Mouse (Mus musculus) gastrocnemius, postnatal 25 days (tissue): ENCODE measurements around the gene Ift80. TPM values are rescaled to one million over a fixed set of nuclear protein-coding genes. Genes with fewer than 3 reads are reported as not detected.
"Not testable (repeated sequence)": the region's sequence is repeated elsewhere in the genome, so short reads cannot be mapped to it uniquely, and the experiment has no call there.

Source experiments
- DNase-seq: peaks from one replicate; pipeline ENCODE4 v3.0.0; 2022
- long read RNA-seq, 2 experiments: library from polyadenylated mRNA; stranded (forward); transcript quantifications; one replicate each; pipeline ENCODE4 v2.0.0; 2021
- total RNA-seq, 2 experiments: library from RNA; stranded (reverse); gene quantifications; 1 replicate in 1 of 2; 2 replicates in 1 of 2; pipeline ENCODE4 v1.2.3; 2021

The Ift80 gene
- total RNA-seq = 1 to 10 TPM; 3.3 to 4.8 TPM
- long read RNA-seq, experiment 1 = 0 reads
- long read RNA-seq, experiment 2 = 0 reads

- DNase-seq = peak; percentile 96
These were observed at the start of gene Ift80, which contains the start of gene Smc4 for GRCm38 (mm10) chr3:69004437-69005337. Gene Ift80, minus strand, starts transcription at chr3:69004570. Gene Smc4, plus strand, starts transcription at chr3:69004738.

GRCm38 (mm10) chr3:69051894-69052293 lies 47.5 kb upstream of the Ift80 start:
- no peak for DNase-seq

GRCm38 (mm10) chr3:69049011-69049410 lies 44.6 kb upstream of the Ift80 start:
- no peak for DNase-seq

GRCm38 (mm10) chr3:69047684-69048083 lies 43.3 kb upstream of the Ift80 start:
- no peak for DNase-seq

GRCm38 (mm10) chr3:69046509-69046908 lies 42.1 kb upstream of the Ift80 start:
- no peak for DNase-seq

- DNase-seq = no peak
These were observed 41.4 kb upstream of the Ift80 start for GRCm38 (mm10) chr3:69045750-69046149.

- no peak for DNase-seq
These were observed 41.0 kb upstream of the Ift80 start for GRCm38 (mm10) chr3:69045400-69045703.

GRCm38 (mm10) chr3:69044645-69045399 lies 40.5 kb upstream of the Ift80 start, which contains the start of gene Trim59:
Gene Trim59, minus strand, starts transcription at chr3:69044755.
- DNase-seq = peak; percentile 88

- no peak for DNase-seq
These were observed 39.8 kb upstream of the Ift80 start for GRCm38 (mm10) chr3:69044167-69044591.

- DNase-seq = no peak
These were observed 36.9 kb upstream of the Ift80 start for GRCm38 (mm10) chr3:69041298-69041697.

GRCm38 (mm10) chr3:69040105-69040504 lies 35.7 kb upstream of the Ift80 start:
- no peak for DNase-seq

- no peak for DNase-seq
These were observed 21.9 kb upstream of the Ift80 start for GRCm38 (mm10) chr3:69026133-69026783.

GRCm38 (mm10) chr3:69020764-69021163 lies 16.4 kb upstream of the Ift80 start:
- no peak for DNase-seq

GRCm38 (mm10) chr3:69020285-69020684 lies 15.9 kb upstream of the Ift80 start:
- DNase-seq = no peak

- DNase-seq = not testable (repeated sequence)
These were observed 14.3 kb upstream of the Ift80 start for GRCm38 (mm10) chr3:69018635-69019034.

- no peak for DNase-seq
These were observed 12.8 kb upstream of the Ift80 start for GRCm38 (mm10) chr3:69017181-69017580.

GRCm38 (mm10) chr3:69008873-69009272 lies 4.5 kb upstream of the Ift80 start:
- no peak for DNase-seq

GRCm38 (mm10) chr3:69006246-69006760 lies 1.9 kb upstream of the Ift80 start:
- no peak for DNase-seq

- DNase-seq = peak; percentile 52
These were observed 1.2 kb upstream of the Ift80 start for GRCm38 (mm10) chr3:69005338-69006245.

- no peak for DNase-seq
These were observed 324 bp downstream of the Ift80 start for GRCm38 (mm10) chr3:69004055-69004436.

- no peak for DNase-seq
These were observed 1.6 kb downstream of the Ift80 start for GRCm38 (mm10) chr3:69002781-69003180.
